Mouse (Mus musculus) myocyte (in vitro differentiated cells): ENCODE data around the gene Ppp1r3f.

Source experiments
- CEBPB ChIP-seq: IDR thresholded peaks from 2 replicates; pipeline ENCODE4 v1.6.1; 2011; ENCODE audit warnings: mild to moderate bottlenecking, moderate library complexity; ENCODE audit not compliant: poor library complexity, insufficient read depth, severe bottlenecking
- E2F4 ChIP-seq: IDR thresholded peaks from one replicate; pipeline ENCODE4 v1.6.1; 2011; ENCODE audit warnings: mild to moderate bottlenecking, control low read depth, moderate library complexity; ENCODE audit not compliant: insufficient read depth
- MAX ChIP-seq: IDR thresholded peaks from one replicate; pipeline ENCODE4 v1.6.1; 2011; ENCODE audit warnings: low read depth, mild to moderate bottlenecking, control low read depth
- MYOD1 ChIP-seq, 3 experiments: IDR thresholded peaks; one replicate each; pipeline ENCODE4 v1.6.1; 2011; ENCODE audit warnings: control low read depth in 2 of 3, low read depth in 2 of 3, mild to moderate bottlenecking in 2 of 3, moderate library complexity in 1 of 3; ENCODE audit not compliant: insufficient read length in 2 of 3, control insufficient read depth in 1 of 3
- MYOG ChIP-seq, 3 experiments: IDR thresholded peaks; one replicate each; pipeline ENCODE4 v1.6.1; 2011; ENCODE audit warnings: control low read depth in 2 of 3, low read depth in 2 of 3, mild to moderate bottlenecking in 2 of 3; ENCODE audit not compliant: insufficient read length in 2 of 3, control insufficient read depth in 1 of 3, insufficient read depth in 1 of 3
- POLR2A ChIP-seq: IDR thresholded peaks from one replicate; pipeline ENCODE4 v1.6.1; 2011; ENCODE audit warnings: low read depth, mild to moderate bottlenecking, control low read depth, moderate library complexity; ENCODE audit not compliant: insufficient read length
- POLR2AphosphoS2 ChIP-seq: IDR thresholded peaks from one replicate; pipeline ENCODE4 v1.6.1; 2011; ENCODE audit warnings: low read depth, control low read depth; ENCODE audit not compliant: insufficient read length
- REST ChIP-seq: IDR thresholded peaks from one replicate; pipeline ENCODE4 v1.6.1; 2011; ENCODE audit warnings: mild to moderate bottlenecking, control low read depth, moderate library complexity; ENCODE audit not compliant: insufficient read depth, insufficient read length
- SRF ChIP-seq: IDR thresholded peaks from one replicate; pipeline ENCODE4 v1.6.1; 2011; ENCODE audit warnings: low read depth; ENCODE audit not compliant: control insufficient read depth, insufficient read length
- TCF12 ChIP-seq: IDR thresholded peaks from one replicate; pipeline ENCODE4 v1.6.1; 2011; ENCODE audit warnings: mild to moderate bottlenecking, control low read depth; ENCODE audit not compliant: poor library complexity, insufficient read depth, severe bottlenecking
- TCF3 ChIP-seq: IDR thresholded peaks from one replicate; pipeline ENCODE4 v1.6.1; 2011; ENCODE audit warnings: low read depth, control low read depth; ENCODE audit not compliant: insufficient read length
- USF1 ChIP-seq: IDR thresholded peaks from one replicate; pipeline ENCODE4 v1.6.1; 2011; ENCODE audit warnings: low read depth, mild to moderate bottlenecking, control low read depth, moderate library complexity

DNA sequence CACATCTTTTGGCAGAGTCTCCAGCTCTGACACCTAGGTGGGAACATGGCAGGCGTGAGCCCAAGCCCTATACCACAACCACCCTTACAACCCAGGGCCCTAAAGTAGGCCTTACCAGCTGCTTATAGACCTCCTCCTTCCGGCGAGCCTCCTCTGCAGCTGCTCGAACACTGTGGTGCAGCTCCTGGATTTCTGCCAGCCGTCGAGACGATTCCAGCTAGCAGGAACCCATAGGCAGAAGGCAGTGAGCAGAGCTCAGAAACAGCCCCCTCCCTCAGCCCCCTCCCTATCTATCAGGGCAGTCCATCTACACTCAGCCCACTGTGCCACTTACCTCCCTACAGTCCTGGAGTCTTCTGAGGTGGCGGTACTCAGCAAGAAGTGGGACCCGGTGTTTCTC lies 21.3 kb upstream of the Ppp1r3f start:
- no peak for TF ChIP-seq POLR2A
- TF ChIP-seq E2F4, result no peak
- no peak for TF ChIP-seq TCF12
- no peak for TF ChIP-seq MYOG (IDR thresholded peaks at IDR 0.05; ENCODE audit: control insufficient read depth in 1 of 3, insufficient read depth in 1 of 3, insufficient read length in 2 of 3, low read depth in 2 of 3)
- TF ChIP-seq CEBPB, result no peak
- TF ChIP-seq MAX, result no peak
- TF ChIP-seq POLR2AphosphoS2, result no peak
- no peak for TF ChIP-seq MYOD1 (IDR thresholded peaks at IDR 0.05; ENCODE audit: control insufficient read depth in 1 of 3, insufficient read length in 2 of 3, low read depth in 2 of 3)
- no peak for TF ChIP-seq USF1
- no peak for TF ChIP-seq SRF
- TF ChIP-seq TCF3, result no peak
- no peak for TF ChIP-seq REST
